Mouse (Mus musculus) ES-E14 (cell line): ENCODE measurements around the gene Elovl4. TPM values are rescaled to one million over a fixed set of nuclear protein-coding genes. Genes with fewer than 3 reads are reported as not detected.

Experiments used
- DNase-seq: peaks from one replicate; pipeline ENCODE4 v3.0.0-alpha.2; 2013; ENCODE audit warnings: low read depth, low spot score
- H3K27ac ChIP-seq: 2 replicates; pipeline ENCODE4 v1.5.1; 2012; ENCODE audit warnings: low read depth, mild to moderate bottlenecking, low read length, moderate library complexity, mixed read lengths; ENCODE audit not compliant: poor library complexity, insufficient read depth, severe bottlenecking
- H3K36me3 ChIP-seq: 2 replicates; pipeline ENCODE4 v1.6.1; 2012; ENCODE audit warnings: mild to moderate bottlenecking, low read length, moderate library complexity, mixed read lengths; ENCODE audit not compliant: control insufficient read depth, poor library complexity, insufficient read depth, severe bottlenecking
- H3K4me1 ChIP-seq, 2 experiments: fragments of 150-350 bp in 1 of 2; sonication (generic) in 1 of 2; 2 replicates each; pipeline ENCODE4 v1.6.1; 2012; ENCODE audit warnings: low read length in 2 of 2, mild to moderate bottlenecking in 1 of 2, mixed read lengths in 1 of 2; ENCODE audit not compliant: control insufficient read depth in 2 of 2, insufficient read depth in 2 of 2, poor library complexity in 1 of 2
- H3K4me3 ChIP-seq, 2 experiments: fragments of 150-350 bp in 1 of 2; sonication (generic) in 1 of 2; 2 replicates each; pipeline ENCODE4 v1.5.1; 2012; ENCODE audit warnings: low read length in 2 of 2, low read depth in 1 of 2, mild to moderate bottlenecking in 1 of 2, mixed read lengths in 1 of 2; ENCODE audit not compliant: insufficient read depth in 1 of 2, poor library complexity in 1 of 2, severe bottlenecking in 1 of 2
- H3K9ac ChIP-seq: 2 replicates; pipeline ENCODE4 v1.6.1; 2012; ENCODE audit warnings: low read depth, mild to moderate bottlenecking, low read length, mixed read lengths; ENCODE audit not compliant: poor library complexity, insufficient read depth, severe bottlenecking
- H3K9me3 ChIP-seq: fragments of 150-350 bp; sonication (generic); 2 replicates; pipeline ENCODE4 v1.6.1; 2012; ENCODE audit warnings: low read depth, mild to moderate bottlenecking, low read length; ENCODE audit not compliant: control insufficient read depth, insufficient read depth
- CHD2 ChIP-seq: IDR thresholded peaks from 2 replicates; pipeline ENCODE4 v1.6.1; 2014; ENCODE audit warnings: mild to moderate bottlenecking, low read depth, low read length, inconsistent platforms
- HCFC1 ChIP-seq: IDR thresholded peaks from 2 replicates; pipeline ENCODE4 v1.6.1; 2012; ENCODE audit warnings: low read length, inconsistent platforms, borderline replicate concordance; ENCODE audit not compliant: insufficient read depth
- MAFK ChIP-seq: IDR thresholded peaks from 2 replicates; pipeline ENCODE4 v1.6.1; 2014; ENCODE audit warnings: mild to moderate bottlenecking, low read depth, low read length, inconsistent platforms; ENCODE audit not compliant: insufficient read depth
- ZC3H11A ChIP-seq: IDR thresholded peaks from 2 replicates; pipeline ENCODE4 v1.6.1; 2012; ENCODE audit warnings: low read depth, mild to moderate bottlenecking, inconsistent platforms, low read length, borderline replicate concordance
- ZNF384 ChIP-seq: IDR thresholded peaks from 2 replicates; pipeline ENCODE4 v1.6.1; 2012; ENCODE audit warnings: low read depth, low read length, inconsistent platforms
- in situ Hi-C, 2 experiments: fragments of 600-800 bp; cut with MboI; formaldehyde crosslinking; loops; one replicate each; pipeline ENCODE4 v1.15.1; 2025; ENCODE audit warnings: low sequenced_read_pairs in 2 of 2, inconsistent platforms in 1 of 2; ENCODE audit not compliant: unreplicated experiment in 2 of 2
- total RNA-seq: library from RNA; depleted of rRNA; stranded (reverse); fragments of 300-350 nt; gene quantifications from 2 replicates; pipeline ENCODE4 v1.2.3, GENCODE M21; 2012

Elovl4 gene
- total RNA-seq, 1 experiment, result 14.9 TPM

DNA sequence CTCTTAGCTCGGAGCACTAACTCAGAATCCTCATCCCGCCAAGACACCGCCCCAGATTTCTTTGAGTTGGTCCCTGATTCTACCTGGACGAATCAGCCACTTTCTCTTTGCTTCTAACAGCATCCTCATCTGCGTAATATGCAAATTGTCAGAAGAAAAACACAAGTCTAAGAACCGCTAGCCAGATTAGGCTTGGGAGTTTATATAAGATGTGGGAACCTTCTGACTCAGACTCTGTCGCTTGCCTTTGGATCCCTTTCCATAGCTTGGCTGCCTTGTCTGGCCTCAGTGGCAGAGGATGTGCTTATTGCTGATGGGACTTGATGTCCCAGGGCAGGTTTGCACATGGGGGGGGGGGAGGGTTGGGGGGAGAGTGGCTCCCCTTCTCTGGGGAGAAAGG, 9.2 kb downstream of the Elovl4 start:
- Histone ChIP-seq H3K9ac (no peak overlapping the region), H3K4me1 (no peaks in the 10 kb centered on the region), H3K27ac (no peak overlapping the region), H3K4me3 (no peak overlapping the region), H3K36me3 (no peaks in the 10 kb centered on the region), H3K9me3 (no peaks in the 10 kb centered on the region)
- TF ChIP-seq MAFK (no peak), HCFC1 (no peak), CHD2 (no peak), ZC3H11A (no peak), ZNF384 (no peak)
- no peak for DNase-seq
- in situ Hi-C loops, result no loop called here

GRCm38 (mm10) chr9:83789326-83789725, 16.8 kb downstream of the Elovl4 start:
- TF ChIP-seq MAFK (no peak), ZC3H11A (no peak), ZNF384 (no peak), CHD2 (no peak), HCFC1 (no peak)
- no peak overlapping the region for H3K4me3 ChIP-seq
- in situ Hi-C loops, result no loop called here
- no peaks in the 10 kb centered on the region for H3K9me3 ChIP-seq
- H3K36me3 ChIP-seq, result no peaks in the 10 kb centered on the region
- H3K27ac ChIP-seq, result no peak overlapping the region
- H3K4me1 ChIP-seq, result no peaks in the 10 kb centered on the region
- no peak for DNase-seq
- no peak overlapping the region for H3K9ac ChIP-seq

GRCm38 (mm10) chr9:83785501-83785900, 20.6 kb downstream of the Elovl4 start:
- no peak for TF ChIP-seq MAFK
- TF ChIP-seq CHD2, result no peak
- TF ChIP-seq ZNF384, result no peak
- no peak for TF ChIP-seq ZC3H11A
- no peak for TF ChIP-seq HCFC1

DNA sequence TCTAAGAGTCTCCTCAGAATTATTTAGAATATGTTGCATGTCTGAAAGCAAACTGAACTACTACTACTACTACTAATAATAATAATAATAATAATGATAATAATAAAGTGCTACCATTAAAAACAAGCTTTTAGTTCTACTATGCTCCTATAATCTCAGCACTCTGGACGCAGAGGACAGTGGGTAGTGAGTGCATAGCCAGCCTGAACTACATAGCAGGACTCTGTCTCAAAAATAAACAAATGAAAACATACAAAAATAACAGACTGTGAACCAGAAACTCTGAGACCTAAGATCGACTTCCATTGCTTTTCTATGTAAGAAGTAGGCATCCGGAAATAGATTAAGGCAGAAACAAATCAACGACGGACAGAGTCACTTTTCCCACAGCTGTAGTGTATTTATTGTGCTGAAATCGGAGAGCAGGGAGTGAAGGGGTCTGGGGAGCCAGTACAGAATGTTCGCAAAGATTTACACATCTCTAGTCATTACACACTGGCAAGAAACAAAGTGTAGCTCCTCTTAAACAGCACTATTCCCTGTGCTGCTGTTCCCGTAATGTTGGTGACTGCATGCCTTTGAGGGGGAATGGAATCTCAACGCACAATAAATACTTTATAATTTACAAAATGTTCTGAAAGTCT, 27.6 kb downstream of the Elovl4 start:
- H3K4me3 ChIP-seq, result no peak overlapping the region
- in situ Hi-C loops, result no loop called here
- H3K9me3 ChIP-seq, result no peaks in the 10 kb centered on the region
- TF ChIP-seq HCFC1, result no peak
- TF ChIP-seq MAFK, result no peak
- TF ChIP-seq ZNF384, result no peak
- TF ChIP-seq ZC3H11A, result no peak
- no peak overlapping the region for H3K9ac ChIP-seq
- no peak for DNase-seq
- no peaks in the 10 kb centered on the region for H3K36me3 ChIP-seq
- H3K27ac ChIP-seq, result no peak overlapping the region
- no peaks in the 10 kb centered on the region for H3K4me1 ChIP-seq

More at GRCm38 (mm10) chr9:83785501-83785900, 20.6 kb downstream of the Elovl4 start:
- no peak overlapping the region for H3K9ac ChIP-seq
- H3K4me1 ChIP-seq, result no peaks in the 10 kb centered on the region
- no peak overlapping the region for H3K27ac ChIP-seq
- in situ Hi-C loops, result no loop called here
- no peaks in the 10 kb centered on the region for H3K36me3 ChIP-seq
- DNase-seq, result no peak
- H3K9me3 ChIP-seq, result no peaks in the 10 kb centered on the region
- no peak overlapping the region for H3K4me3 ChIP-seq

DNA sequence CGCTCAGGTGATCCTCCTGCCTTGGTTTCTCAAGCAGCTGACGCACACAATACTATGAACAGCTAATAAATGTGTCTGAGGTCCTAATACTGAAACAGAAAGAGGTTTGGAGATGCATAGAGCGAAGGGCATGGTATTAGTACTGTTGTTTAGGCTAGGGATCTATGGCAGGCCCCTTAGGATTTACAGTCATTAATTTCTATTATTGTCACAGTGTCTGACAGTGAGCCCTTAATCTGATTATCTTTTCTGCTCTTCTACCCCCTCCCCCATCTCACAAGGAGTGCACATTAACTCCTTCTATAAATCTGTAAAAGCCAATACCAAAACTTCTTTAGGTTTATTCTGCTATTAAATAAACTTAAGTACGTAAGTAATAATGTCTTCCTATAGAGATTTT, 44.8 kb downstream of the Elovl4 start:
- H3K9me3 ChIP-seq, result peaks cover 9% of the 10 kb centered on the region; the same call in 1 of the 2 replicates
- no peak overlapping the region for H3K27ac ChIP-seq
- H3K36me3 ChIP-seq, result no peaks in the 10 kb centered on the region
- H3K9ac ChIP-seq, result no peak overlapping the region
- DNase-seq, result no peak
- no peak overlapping the region for H3K4me3 ChIP-seq
- in situ Hi-C loops, result no loop called here
- no peaks in the 10 kb centered on the region for H3K4me1 ChIP-seq
- TF ChIP-seq MAFK (no peak), HCFC1 (no peak), ZNF384 (no peak), ZC3H11A (no peak), CHD2 (no peak)
